Mouse (Mus musculus) heart, adult 2 months (tissue): Measurements from ENCODE around the gene Hivep2.
A peak's percentile ranks its signal among the peaks of the same experiment; 100 is the strongest.

Experiments
- CTCF ChIP-seq: fragments of 200-600 bp; IDR thresholded peaks from 2 replicates; pipeline ENCODE4 v1.8.1; 2022; ENCODE audit warnings: antibody characterized with exemption, mild to moderate bottlenecking, moderate library complexity
- EP300 ChIP-seq: fragments of 200-500 bp; IDR thresholded peaks from 2 replicates; pipeline ENCODE4 v1.6.1; 2011; ENCODE audit warnings: low read depth, low read length, control low read depth; ENCODE audit not compliant: insufficient read depth
- POLR2A ChIP-seq: fragments of 200-500 bp; IDR thresholded peaks from 2 replicates; pipeline ENCODE4 v1.6.1; 2011; ENCODE audit warnings: mild to moderate bottlenecking, low read depth, low read length, control low read depth; ENCODE audit not compliant: insufficient read depth

DNA sequence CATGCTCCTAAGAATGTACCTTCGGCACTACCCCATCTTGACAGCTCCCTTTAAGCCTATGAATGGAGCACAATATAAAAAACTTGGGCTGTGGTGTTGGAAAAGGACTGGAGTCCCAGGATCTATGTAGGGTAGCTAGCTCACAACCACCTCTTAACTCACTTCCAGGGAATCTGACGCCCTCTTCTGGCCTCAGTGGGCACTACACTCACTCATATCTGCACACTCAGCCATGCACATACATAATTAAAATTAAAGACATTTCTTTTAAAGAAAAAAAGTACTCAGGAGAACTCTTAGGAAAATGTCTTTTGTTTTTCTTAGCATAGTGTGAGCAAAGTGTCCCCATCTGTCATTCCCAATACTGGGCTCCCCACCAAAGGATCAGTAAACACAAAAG is 81.1 kb downstream of the Hivep2 start:
- TF ChIP-seq POLR2A (no peak), CTCF (peak; percentile 63), EP300 (0 out of 2 replicates have a peak, but pooled peaks have one; percentile 9)
